Mouse (Mus musculus) heart, postnatal 4 days (tissue): Measurements from ENCODE around the gene Grik3. TPM values are rescaled to one million over a fixed set of nuclear protein-coding genes. Genes with fewer than 3 reads are reported as not detected.

ENCODE experiments used
- DNase-seq: peaks from one replicate; pipeline ENCODE4 v3.0.0; 2021
- microRNA-seq, 2 experiments: library from miRNA; unstranded; fragments of <30 nt; microRNA quantifications; one replicate each; pipeline ENCODE4 v1.2.0; 2021 to 2022
- total RNA-seq, 2 experiments: library from RNA; stranded (reverse); gene quantifications; 2 replicates each; pipeline ENCODE4 v1.2.3; 2021

Gene Grik3
- total RNA-seq, 2 experiments from 2014 or later: 0.31 to 0.36 TPM

DNA sequence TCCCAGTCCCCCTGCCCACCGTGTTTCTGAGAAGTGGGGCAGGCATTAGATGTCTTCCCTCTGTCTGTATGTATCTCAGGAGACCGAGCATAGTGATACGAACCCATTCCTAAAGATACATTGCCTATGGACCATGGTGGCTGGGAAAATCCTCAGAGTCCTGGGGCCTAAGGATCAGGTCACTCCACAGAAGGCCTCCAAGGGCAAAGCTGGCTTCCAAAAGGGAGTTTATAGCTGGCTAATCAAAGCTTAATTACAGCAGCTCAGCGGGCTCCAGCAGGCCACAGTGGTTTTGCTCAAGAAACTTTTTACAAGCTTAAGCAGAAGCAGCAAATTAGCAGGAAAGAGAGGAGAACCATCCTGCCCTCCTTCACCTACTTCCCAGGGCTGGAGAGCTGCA, 237.1 kb downstream of the Grik3 start:
- DNase-seq: no peak

DNA sequence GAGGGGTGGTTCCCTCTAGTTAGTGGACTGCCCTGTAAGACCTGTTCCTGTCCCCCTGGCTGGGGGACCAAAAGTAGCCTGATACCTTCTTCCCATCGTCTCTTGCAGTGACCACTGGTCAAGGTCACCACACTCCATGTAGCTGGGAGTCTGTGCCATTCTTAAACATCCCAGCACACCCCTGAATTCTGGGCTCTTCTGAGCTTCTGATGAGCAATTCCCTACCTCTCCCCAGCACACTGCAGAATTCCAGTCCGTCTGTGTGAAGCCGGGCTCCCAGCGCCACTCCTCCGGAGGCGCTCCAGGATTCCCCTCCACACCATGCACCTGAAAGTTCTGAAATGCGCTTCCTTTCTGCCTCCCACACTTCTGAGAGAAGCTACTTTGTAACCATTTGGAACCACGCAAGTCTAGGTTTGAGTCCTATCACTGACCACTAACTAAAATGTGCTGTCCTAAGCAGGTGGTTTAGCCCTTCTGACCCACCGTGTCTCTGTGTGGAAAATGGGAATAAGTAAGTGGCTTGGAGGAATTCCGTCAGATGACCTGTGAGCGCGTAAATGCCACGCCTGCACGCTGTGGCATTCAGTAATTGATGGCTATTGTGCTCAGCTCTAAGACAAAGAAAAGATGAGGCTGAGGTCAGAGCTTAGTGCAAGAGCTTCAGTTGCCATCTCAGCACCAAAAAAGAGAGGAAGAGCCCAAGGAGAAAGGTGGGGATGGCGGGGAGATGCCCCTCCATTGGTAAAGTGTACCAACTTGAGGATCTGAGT, 237.8 kb downstream of the Grik3 start:
- DNase-seq: no peak

DNA sequence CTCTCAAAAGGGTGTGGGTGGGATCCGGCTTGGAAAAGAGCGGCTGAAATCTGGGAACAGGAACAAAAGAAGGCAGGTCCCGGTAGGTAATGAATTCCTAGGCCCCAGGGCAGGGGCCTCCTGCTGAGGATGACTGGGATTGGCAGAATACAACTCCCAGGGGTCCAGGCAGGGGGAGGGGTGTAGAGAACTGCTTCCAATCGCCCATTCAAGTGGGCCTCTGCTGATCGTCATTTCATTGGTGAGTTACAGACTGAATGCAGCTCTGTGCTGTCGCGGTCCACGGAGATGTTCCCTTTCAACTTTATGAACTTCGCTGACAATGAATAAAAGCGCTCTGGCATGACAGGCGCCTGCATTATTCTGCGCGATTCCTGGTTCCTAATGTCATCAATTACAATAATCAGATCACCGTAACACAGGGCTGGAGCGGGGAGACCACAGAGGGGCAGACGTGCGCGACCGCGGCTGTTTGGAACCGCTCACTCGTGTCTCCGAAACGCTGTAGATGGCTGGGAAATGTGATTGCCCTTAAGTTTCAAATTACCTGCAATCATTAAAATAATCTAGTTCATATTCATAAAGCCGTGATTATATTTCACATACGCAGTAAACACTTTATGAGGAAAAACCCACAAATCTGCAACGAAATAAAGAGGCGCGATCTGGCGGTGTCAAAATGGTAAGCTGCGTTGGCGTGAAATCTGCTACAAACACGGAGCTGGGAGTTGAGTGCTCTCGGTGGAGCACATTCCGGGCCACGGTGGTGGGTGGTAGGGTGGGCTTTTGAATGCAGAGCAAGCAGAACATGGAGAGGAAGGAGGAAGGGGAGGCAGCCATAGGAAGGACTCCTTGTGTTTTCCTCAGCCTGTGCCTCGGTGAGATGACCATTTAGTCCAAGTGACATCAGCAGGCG, 239.1 kb downstream of the Grik3 start:
- DNase-seq: no peak

DNA sequence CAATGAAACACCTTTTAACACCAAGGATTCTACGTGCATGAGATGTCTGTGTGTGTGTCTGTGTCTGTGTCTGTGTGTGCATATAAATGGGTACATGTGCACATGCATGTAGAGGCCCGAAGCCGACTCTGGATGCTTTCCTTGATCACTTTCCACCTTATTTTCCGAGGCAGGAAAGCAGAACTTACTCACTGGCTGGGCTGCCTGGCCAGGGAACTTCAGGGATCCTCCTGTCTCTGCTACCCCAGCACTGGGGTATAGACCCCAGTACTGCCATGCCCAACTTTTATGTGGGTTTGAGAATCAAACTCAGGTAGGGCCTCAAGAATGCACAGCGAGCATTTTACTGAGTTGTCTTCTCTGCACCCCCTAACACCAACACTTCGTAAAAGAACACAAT, 240.3 kb downstream of the Grik3 start:
- DNase-seq: no peak

DNA sequence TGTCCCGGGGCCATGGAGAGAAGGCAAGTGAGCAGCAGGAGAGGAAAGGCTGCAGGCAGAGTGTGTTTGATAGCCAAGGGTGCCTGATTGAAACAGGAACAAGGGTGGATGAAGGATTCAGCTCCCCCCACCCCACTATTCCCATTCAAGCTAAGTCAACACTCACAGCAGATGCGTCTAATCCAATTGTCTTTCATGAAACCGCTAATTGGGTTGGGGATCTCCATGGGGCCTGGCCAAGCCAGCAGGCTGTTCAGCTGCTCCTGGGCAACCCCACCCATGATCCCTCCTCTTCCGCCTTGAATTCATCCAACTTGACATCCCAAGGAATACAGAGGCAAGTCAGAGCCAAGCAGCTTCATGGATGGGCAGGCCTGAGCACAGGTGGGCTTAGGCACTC, 246.3 kb downstream of the Grik3 start:
- DNase-seq: no peak

DNA sequence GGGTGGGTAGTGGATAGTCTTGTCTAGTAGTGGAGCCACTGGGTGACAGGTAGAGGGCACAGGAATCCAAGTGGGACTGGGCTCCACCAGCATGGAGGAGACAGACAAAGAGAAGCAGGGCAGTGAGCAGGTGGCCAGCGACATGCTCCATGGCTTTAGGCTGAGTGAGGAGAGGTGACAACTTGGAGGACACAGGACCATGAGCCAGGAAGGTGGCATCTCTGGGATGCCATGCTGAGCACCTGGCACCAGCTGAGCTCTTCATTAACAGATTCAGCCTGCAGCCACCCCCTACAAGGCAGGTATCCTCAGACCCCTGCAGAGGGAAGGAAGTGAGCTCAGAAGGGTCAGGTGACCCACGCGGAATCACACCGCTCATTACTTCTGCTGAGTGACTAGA, 248.3 kb downstream of the Grik3 start:
- no peak for DNase-seq

DNA sequence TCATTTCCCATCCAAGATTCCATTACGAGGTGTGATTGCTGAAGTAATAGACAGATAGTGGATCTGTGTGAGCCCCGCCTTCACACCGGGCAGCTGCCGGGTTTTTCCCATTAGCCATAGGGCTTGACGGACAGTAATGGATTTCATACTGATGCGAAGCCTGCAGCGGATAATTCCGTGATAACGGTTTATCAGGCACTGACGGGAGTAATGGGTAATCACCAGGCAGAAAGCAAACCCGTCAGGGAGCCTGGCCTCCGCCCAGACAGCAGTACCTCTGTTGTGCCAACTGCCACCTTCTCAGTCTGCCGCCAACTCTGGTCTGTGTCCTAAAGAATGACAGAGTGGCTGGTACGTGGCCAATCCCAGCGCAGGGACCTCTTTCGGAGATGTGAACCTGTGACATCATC, 251.7 kb downstream of the Grik3 start:
- DNase-seq: no peak

DNA sequence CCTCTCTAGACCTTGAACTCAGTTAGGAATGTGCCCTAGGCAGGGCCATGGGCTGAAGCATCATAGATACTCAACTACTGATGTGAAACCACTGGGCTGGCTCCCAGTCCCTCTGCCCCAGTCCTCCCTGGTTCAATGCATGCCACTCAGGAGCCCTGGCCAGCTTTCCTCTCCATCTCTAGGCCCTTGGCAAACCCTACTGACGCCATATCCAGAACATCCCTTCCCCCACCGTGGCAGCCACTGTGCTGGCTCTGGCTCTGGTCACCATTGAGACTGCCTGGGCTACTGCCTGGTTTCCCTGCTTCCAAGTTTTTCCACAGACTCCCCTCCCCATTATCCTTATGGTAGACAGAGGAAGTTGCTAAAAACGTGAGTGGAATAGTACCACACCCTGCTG, 255.4 kb downstream of the Grik3 start:
- DNase-seq: no peak

DNA sequence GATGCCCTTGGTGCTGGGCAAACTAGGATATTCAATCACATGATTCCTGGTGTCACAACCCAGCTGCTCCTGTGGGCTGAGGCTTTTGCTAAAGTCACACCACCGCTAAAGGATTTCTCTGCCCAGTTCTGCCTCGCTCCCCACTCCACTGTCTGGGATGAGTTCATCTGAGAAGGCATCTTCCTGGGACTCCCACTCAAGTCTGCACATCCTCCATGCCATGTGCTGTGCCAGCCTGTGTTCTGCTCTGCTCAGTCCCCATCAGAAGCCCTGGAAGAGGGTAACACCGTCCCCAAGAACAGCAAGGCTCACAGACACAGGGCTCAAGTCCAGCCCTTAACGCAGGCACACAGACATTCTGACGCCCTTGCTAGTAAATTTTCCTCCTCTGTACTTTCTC, 265.9 kb downstream of the Grik3 start:
- DNase-seq: no peak

DNA sequence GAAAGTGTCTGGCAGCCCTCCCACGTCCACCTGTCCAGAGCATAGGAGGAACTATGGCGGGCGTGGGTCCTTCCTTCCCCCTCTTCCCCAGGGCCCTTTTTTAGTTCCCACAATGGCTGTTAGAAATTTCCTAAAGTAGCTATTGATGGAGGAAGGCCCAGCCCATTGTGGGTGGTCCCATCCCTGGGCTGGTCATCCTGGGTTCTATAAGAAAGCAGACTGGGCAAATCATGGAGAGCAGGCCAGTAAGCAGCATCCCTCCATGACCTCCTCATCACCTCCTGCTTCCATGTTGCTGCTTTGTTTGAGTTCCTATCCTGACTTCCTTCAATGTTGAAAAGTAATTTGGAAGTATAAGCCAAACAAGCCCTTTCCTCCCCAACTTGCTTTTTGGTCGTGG, 269.8 kb downstream of the Grik3 start:
- no peak for DNase-seq

DNA sequence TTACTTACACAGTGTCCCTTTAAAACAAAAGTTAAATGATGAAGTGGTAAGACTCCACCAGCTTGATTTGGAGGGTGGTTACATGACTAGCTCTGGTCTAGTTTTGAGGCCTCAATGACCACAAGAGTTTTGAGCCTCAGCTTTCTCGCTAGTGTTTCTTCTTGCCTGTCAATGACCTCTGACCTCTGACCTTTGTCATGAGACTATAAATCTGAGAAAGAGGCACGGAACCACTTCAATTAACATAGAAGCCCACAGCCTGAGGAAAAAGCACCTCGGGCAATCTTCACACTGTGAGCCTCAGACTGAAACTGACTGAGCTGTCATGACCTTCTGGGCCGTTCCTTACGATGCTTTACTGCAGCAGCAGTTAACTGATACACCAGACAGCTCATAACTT, 272.6 kb downstream of the Grik3 start:
- DNase-seq: no peak

Small RNA genes lying within 50 kb of the gene (microRNA-seq; reads per million reads assigned to microRNA genes)
- 0 reads per million in 2 experiments for gene Mir692-2
